Mouse (Mus musculus): ENCODE results near the gene Ptpn11.

- TF ChIP-seq CTCF (IDR thresholded peaks at IDR 0.05; ENCODE audit: control insufficient read depth, insufficient read depth, insufficient replicate concordance, low read depth, low read length) (no peak), POLR2A (IDR thresholded peaks at IDR 0.05; ENCODE audit: control insufficient read depth, low read depth, low read length) (no peak)
These were observed 46.6 kb downstream of the Ptpn11 start for GRCm38 (mm10) chr5:121144441-121145238.

Measured in testis, adult 2 months (tissue).